Mouse (Mus musculus) c-Kit-positive CD71-negative TER-119-negative erythroid progenitor cells, embryonic 14.5 days (primary cell): ENCODE measurements at regions not wholly inside any gene's neighbourhood (a gene's known extent, or its start where the extent isn't known, plus 50 kb on each side); places are given as distances from the start of the nearest gene placed in this dataset.
"Not testable (repeated sequence)": the region's sequence is repeated elsewhere in the genome, so short reads cannot be mapped to it uniquely, and the experiment has no call there.

Experiments used
- DNase-seq: peaks from one replicate; pipeline ENCODE4 v3.0.0-alpha.2; 2013; ENCODE audit warnings: low read depth

GRCm38 (mm10) chr2:146724142-146724679 is 131.5 kb upstream of the Kiz start:
- DNase-seq, result no peak

DNA sequence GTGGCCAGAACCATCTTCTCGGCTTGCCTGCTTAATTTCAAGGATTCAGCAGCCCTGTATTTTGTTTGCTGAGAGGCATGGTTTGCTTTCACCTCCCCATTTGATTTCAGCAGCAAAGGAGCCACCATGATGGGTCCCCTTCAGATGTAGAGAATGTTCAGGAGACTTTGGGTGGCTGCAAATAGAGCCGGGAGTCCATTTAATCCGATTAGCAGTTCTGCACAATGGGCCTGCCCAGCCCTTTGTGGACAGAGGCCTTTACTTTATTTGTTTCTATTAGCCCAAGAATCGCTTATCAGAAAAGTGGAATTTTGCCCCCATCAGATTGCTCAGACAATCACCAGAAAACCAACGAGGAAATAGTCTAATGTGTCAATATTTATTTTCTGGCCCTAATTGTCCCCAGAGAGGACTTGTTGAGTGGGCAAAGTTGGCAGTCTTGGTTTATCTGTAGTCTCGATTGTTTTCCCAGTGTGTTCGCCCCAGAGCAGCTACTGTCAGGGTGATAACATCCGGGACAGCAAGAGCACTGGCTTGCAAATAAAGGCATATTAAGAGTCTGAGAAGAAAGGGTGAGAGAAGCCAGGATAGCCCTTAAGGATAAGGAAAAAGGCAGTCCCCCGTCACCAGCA is 130.6 kb upstream of the Kiz start:
- DNase-seq, result no peak

- DNase-seq, result no peak
Observed at GRCm38 (mm10) chr2:146728693-146729092, 127.0 kb upstream of the Kiz start.

DNA sequence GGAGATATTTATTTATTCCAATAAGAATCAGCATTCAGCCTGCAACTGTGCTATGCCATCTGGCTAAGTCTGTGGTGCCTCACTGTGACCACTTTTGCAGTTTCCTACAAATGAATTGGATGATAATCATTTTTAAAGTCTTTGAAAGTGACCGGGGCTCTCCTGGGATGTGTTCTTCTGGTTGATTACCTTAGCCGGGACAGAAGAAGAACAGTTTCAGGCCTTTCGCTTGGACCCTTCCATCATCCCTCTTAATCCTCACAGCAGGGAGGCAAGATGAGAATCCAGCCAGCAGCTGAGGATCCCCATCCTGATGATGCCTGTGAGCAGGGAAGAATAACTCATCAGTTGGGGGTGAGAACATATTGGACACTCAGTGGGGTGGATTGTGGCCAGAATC is 124.6 kb upstream of the Kiz start:
- DNase-seq, result no peak

GRCm38 (mm10) chr2:146732891-146733290 is 122.8 kb upstream of the Kiz start:
- DNase-seq, result not testable (repeated sequence)

GRCm38 (mm10) chr2:146744396-146744795 is 111.3 kb upstream of the Kiz start:
- DNase-seq, result no peak

- no peak for DNase-seq
Observed at GRCm38 (mm10) chr2:146745012-146745682, 110.5 kb upstream of the Kiz start.

DNA sequence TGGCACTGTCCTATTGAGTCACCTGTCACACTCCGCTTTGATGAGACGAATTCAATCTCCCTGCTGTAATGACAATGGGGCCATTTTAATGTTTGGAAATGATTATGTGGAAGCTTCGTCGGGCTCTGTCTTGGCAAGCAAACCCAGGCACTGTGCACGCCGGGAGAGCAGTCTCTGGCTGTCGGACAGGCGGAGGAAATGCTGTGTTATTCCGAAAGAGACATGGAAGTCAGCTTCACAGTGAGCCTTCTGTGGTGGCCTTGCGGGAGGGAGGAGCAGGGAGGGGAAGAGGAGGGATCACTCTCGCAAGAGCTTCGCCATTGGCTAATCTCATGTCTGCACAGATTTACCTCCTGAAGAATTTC is 110.0 kb upstream of the Kiz start:
- DNase-seq, result no peak

DNA sequence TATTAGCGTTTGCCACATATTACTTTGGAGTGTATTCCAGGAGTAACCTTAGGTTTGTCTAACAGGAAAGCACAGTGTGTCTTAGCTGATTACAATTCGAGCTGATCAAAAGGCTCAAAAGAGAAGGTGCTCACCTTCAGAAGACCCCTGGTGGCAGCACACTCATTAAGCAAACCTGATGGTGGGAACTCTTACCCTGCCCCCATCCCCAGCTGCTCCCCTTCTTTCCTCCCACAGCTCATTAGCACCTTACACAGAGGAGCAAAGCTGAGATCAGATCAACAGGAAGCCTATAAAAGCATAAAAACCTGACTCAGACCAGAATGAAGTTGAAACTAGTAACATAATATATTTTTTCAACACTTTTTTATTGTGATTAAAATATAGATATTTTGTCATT is 101.7 kb upstream of the Kiz start:
- no peak for DNase-seq

DNA sequence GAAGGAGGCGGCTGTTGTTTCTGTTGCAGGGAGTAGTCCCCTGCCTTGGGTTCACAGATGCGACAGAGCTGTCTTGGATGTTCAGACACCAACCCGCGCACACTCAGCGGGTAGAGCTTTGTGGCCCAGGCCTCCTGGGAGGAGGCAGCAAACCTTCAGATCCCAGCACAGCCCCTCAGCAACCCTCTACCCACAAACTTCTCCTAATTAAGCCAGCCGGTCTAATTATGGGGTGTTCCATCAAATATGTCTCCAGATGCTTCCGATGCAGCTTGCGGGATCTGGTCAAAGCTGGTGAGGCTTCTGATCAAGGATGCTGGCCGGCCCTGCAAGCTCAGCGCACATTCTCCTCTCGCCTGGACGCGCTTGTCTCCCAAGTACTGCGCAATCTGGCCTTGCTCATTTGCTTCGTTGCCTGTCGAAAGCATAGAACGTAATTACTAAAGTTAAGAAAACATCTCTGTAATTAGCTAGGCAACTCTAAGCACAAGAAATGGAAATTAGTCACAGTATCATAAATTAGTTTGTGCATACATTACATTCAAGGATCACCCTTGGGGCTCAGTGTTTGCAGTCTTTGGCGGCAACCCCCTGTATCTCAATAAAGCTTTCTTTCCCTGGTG is 92.0 kb upstream of the Kiz start:
- no peak for DNase-seq

DNA sequence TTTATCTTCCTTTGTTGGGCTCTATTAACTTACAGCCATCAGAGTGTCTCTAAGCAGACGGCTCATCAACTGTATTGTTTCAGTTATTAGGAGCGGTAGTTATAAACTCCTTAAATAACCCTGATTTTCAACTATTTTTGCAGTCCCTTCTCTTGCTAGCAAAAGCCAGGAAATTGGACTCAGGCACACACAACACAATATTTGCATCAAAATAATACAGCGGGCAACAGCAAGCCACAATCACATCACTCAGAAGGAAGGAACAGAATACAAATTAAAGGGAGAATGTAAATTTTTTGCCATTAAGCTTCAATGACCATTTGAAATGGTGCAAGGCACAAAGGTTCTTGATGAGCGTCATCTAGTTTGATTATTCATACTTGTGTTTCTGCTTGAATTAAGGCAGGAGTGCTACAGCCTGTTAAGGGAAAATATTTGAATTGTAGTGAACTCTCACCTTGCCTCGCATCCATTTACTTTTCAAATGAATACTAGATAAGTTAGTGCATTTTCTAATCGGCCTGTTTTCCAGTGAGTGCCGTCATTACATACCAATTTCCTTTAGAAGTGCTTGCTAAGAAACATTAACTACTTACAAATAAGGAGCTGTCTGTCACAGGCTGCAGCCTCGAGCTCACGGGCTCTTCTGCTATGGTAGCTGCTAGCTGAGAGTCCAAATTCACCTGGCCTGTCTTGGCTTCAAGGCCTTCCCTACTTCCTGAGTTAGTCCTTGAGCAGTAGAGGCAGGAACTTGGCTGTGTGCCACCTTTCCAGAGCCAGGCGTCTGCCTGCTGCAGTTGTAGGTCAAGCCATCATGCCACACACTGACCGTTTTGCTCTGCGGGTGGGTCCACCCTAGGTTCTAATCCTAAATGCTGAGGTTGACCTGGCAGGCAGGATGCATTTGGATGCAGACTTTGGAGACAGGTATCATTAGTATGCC is 91.1 kb upstream of the Kiz start:
- no peak for DNase-seq

GRCm38 (mm10) chr2:146774876-146775275 is 80.8 kb upstream of the Kiz start:
- DNase-seq, result no peak

DNA sequence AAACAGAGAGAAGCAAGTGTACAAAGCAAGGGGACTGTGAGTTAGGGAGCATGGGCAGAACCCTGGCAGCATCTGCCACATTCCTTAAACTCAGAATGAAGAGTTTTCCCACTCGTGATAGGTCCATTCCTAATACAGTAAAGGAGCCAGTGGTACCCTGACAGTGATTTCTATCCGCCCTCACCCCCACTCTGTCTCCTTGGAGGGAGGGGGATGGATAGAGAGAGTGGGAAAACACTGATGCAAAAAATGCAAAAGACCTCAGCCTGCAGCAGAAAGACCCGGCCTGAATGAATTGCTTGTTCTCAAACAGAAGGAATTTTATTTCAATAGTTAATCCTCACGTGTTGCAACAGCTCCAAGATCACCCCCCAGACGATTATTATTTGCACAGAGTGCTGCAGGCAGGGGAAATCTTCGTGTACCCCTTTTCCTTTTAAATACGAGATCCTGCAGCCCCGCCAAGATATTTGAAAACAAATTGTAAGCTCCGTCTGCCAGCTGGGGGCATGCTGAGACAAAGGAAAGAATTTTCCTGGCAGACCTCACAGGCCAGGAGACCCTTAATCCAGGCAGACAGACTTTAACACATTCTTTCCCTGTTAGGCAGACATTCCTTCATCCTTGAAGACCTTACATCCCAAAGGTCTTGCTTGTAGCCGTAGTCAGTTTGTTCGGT is 68.4 kb upstream of the Kiz start:
- DNase-seq, result no peak

- DNase-seq, result no peak
Observed at GRCm38 (mm10) chr2:146787811-146788455, 67.7 kb upstream of the Kiz start.

- no peak for DNase-seq
Observed at GRCm38 (mm10) chr2:146792844-146793420, 62.7 kb upstream of the Kiz start.

- no peak for DNase-seq
Observed at GRCm38 (mm10) chr2:146802973-146803372, 52.7 kb upstream of the Kiz start.
